Mouse (Mus musculus) left cerebral cortex, adult 18-20 months (tissue): ENCODE results near the gene Fam149a. TPM values are rescaled to one million over a fixed set of nuclear protein-coding genes. Genes with fewer than 3 reads are reported as not detected.
"Not testable (repeated sequence)": the region's sequence is repeated elsewhere in the genome, so short reads cannot be mapped to it uniquely, and the experiment has no call there.

Experiments
- DNase-seq, 2 experiments: peaks; one replicate each; pipeline ENCODE4 v3.0.0; 2021 to 2022; ENCODE audit warnings: low spot score in 2 of 2, mixed read lengths in 1 of 2
- total RNA-seq, 2 experiments: library from RNA; stranded (reverse); gene quantifications; 2 replicates each; pipeline ENCODE4 v1.2.3; 2021

Fam149a gene
- total RNA-seq, 2 experiments from 2014 or later: 25.0 to 25.7 TPM

DNA sequence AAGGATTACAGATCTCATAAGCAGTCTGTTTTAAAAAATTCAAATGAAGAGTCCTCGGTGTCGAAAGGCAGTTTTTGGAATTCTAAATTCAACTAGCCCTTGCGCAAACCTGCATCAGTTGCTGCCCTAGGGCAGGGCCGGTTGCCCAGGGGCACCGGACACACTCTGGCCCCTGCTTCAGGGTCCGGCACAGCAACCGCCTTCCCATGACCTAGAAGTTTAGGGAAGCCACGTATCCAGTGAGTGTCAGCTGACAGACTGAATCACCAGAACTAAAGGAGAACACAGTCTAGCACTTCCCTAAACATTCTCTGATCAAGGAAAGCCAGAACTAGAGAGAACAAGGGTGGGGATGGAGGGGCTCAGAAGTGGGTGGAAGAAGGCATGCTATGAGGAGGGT, 48.6 kb downstream of the Fam149a start:
- DNase-seq: peak in 1 of 2 experiments; percentile 3

DNA sequence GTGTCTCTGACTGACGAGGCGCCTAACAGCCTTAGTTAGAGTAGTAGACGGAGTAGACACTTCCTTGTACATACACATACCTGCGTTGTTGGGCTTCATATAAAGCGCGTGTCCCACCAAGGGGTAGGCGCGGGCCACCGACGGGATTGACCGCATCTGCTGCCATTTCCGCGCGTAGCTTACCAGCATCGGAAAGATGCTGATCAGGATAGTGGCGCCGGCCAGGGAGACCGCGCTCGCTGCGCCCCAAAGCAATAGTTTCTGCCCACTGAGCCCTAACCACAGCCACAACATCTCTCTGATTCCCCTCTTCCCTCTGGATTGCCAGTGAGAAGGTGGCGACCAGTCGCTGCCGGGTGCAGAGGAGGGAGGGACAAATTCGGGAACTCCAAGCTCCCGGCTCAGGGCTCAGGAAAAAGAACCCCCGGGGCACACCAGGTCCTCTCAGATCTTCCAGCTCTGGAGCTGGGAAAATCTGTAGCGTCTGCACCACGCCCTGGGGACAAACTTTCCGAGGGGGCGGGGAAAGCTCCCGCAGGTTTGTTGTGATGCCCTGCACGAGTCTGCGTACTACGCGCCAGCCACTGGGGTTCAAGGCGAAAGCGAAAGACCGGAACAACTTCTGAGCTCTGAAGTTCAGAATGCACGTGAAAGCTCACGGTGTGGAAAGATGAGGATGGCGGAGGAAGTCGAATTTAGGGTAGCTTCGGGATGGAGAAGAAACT, 49.2 kb downstream of the Fam149a start, which contains the start of gene Cyp4v3:
Gene Cyp4v3 (minus strand): TSS at position 532 of the 725 bp plus-strand sequence.
- peak; percentile 40 to 50 for DNase-seq

DNA sequence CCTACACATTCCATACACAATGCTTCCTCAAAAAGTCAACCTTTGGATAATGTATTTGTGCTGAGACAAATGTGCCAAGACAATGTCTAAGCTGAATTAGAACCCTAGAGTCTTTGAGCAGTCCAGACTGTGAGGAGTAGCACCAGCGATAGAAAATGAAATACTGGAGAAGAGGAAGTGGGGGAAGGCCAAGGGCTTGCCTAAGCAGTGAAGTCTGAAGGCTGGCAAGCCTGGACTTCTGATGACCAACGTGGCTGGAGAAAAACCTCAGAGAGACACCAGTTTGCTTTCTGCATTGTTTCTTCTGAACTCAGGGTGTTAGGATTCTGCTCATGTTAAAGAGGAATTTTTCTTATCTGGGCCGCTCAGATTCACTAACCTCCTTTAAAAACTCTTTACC, 51.2 kb downstream of the Fam149a start:
- no peak for DNase-seq

DNA sequence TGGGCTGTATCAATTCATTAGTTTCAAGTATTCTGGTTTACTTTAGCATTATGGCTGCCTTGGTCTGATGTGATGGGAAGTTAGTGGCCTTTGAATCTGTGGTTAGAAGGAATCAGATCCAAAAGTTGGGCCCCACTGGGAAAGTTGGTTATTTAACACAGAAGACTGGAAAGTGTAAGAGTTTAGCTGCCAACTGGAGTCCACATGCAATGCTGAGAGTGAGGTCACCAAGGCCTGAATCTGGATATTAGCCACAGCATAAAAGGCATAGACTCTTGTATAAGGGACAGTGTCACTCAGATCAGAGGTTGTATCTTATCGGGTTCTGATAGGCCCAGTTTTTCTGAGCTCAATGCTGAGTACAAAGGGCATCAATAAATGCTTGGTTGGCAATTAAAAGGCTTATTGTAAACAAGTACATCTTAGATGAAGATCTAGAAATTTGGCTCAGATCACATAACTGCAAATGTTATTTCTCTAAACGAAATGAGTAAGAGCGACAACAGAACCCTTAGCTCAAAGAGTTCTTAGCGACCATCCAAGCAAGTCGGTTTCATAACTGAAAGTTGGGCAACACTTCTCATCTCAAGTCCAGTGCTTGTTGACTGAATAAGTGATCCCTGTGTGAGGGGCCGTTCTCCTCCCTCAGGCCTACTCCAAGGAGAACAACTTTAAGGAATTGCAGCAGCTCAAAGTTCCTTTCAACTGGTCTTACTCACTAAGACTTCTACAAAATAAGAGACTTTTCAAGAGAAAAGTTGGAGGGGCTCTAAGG, 52.7 kb downstream of the Fam149a start:
- no peak for DNase-seq

DNA sequence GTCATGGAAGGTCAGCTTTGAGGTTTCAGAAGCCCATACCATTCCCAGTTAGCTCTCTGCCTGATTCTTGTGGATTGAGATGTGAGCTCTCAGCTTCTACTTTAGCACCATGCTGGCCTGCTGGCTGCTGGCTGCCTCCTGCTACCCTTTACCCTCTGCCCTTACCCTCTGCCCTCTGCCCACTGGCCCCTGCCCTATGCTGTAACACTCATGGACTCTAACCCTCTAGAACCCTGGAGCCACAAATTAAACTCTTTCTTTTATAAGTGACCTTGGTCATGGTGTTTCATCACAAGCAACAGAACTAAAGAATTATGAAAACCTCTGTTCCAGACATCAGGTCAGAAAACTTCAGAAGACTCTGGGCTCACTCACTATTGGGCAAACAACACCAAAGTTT, 55.0 kb downstream of the Fam149a start:
- not testable (repeated sequence) for DNase-seq

DNA sequence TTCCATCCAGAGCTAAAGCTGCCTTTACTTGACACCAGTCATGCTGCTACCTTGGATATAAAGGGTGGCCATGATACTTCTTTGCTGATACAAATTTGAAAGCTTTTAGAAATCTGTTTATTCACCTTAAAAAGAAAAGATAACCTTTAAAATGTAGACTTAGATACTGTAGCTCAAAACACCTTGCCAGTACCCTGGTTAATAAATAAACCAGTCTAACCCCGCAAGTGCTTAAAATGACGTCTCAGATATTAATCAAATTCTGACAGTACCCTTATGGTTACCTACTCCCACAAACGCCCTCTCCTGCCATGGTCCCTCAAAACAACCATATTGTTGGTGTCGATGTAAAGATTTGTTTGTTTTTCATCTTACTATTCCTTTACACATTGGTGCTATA, 57.9 kb downstream of the Fam149a start:
- no peak for DNase-seq

DNA sequence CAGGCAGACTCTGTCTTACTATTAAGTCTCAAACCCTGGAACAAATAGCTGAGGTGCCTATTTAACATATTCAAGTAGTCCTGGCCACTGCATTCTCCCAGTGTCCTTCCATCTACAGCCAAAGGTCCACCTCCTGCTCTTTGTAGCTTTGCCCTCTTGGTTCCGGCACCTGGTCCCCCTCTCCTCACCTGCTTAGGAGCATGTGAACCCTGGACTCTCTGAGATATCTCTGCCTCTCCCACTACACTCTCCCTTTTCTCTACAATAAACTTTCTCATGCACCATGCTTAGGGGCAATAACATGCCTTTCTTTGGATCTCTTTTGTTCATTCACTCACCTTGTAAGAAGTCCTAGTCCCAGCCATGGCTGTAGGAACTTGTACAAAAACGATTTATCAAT, 60.7 kb downstream of the Fam149a start:
- no peak for DNase-seq

DNA sequence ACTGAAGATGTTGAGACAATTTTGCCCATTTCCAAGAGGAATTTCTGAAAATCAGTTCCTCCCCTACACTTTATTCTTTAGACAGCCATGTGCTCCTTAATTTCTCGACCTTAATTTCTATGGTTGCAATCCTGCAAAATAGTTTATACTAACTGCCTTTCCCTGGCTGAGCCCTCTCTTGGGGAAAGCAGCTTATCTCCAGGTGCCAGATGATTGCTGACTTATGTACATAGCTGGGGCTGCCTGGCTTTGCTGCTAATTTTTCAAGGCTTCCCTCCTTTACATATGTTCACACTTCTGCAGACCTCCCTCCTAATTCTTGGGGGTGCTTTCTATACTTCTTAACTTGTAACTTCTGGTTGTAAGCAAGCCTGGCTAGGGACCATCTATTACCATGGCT, 61.2 kb downstream of the Fam149a start:
- DNase-seq: no peak

DNA sequence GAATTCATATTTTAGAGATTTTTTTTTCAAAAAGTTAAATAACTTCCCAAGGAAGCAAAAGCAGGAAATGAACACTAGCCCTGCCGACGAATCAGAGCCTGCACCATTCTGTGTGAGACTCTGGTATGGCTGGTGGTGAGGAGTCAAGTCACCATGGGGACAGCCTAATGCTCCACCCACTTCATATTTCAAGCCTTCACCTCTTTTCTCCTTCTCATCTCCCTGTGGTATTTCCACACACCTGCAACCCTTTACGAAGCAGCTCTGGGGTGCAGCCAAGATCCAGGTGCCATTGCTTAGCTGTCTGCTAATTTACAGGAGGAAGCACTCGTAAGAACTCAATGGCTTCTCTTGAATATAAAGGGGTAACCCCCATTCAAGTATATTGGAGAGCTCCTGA, 71.1 kb downstream of the Fam149a start:
- DNase-seq: no peak

DNA sequence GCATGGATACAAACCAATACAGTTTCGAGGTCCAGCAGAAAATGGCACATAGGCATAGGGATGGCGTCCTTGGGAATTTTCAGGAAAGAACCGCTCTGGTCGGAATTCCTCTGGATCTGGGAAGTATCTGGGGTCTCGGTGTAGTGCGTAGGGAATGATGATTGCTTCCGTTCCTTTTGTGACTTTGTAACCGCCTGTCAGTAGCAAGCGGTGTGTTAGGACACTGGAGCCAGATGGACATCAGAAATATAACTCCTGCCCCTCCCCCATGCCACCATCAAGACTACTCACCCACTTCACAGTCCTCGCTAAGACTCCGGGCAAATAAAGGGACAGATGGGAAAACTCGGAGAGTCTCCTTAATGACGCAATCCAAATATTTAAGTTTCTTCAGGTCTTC, 73.7 kb downstream of the Fam149a start, which contains the start of gene Gm45753:
Gene Gm45753 (minus strand): TSS at position 101 of the 400 bp plus-strand sequence.
- no peak for DNase-seq

DNA sequence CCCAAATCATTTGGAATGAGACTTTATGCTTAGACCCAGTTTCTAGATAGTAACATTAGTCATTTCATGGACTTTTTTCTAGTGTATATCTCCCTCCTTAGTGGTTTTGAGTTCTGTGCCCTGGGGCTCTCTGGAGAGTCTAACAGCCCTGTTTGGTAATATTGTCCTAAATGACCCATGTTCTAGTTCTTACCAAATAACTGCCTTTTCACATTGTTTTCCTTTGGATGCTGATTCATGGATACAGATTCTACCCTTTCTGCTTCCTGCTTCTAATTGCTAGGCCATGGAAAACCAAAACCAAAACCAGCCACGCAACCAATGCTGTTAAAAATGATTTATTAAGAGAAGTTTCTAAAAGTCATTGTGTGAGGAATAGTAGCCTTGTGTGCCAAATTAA, 76.6 kb downstream of the Fam149a start:
- no peak for DNase-seq

DNA sequence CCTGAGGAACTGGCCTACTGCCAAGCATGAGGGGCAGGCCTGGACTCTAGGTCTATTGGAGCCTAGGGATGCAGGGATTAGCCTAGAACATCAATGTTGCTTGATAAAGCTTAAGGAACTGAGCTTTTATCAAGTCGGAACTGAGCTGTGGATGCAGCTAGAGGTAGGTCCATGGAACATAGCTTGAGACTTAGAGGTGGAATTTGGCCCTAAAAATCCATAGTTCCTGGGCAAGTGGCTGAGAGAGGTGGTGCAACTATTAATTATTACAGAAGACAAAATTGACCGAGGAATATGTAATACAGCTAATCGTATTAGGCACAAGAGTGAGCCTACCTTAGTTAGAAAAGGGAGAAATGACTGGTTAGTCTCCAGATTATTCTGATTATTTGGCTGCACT, 77.7 kb downstream of the Fam149a start:
- no peak for DNase-seq

DNA sequence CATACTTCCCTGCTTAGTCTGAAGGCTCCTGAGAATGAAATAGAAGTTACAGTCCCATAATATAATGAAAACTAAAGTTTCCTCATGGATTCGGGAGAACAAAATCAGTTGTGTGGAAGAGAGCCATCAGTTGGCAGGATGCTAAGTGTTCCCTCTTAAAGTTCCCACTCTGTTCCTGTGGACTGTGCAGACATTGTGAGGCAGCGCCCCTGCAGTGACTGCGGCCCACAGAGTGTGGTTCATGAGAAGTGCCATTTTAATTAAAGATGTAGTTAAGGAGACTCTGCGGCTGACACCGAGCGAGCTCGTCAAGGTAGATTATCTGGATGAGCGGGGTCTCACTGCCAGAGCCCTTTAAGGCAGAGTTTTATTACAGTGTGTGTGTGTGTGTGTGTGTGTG, 79.7 kb downstream of the Fam149a start:
- DNase-seq: no peak

DNA sequence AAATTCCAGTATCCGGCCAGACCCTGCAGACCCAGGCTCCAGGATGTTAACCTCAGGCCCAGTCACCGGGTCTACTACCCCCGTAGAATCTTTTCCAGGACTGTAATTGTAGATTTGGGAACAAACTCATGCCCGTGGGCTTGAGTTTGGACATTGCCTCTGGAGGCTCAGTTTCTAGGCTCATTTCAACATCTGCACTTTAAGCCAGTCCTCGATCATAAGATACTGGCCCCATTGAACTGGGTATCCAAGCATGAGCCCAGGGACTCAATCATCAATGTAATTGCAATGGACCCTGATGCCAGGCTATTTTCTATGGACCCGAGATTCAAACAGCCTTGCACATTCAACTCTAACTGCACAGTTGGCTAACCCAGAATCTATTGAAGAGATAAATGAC, 86.8 kb downstream of the Fam149a start:
- no peak for DNase-seq

DNA sequence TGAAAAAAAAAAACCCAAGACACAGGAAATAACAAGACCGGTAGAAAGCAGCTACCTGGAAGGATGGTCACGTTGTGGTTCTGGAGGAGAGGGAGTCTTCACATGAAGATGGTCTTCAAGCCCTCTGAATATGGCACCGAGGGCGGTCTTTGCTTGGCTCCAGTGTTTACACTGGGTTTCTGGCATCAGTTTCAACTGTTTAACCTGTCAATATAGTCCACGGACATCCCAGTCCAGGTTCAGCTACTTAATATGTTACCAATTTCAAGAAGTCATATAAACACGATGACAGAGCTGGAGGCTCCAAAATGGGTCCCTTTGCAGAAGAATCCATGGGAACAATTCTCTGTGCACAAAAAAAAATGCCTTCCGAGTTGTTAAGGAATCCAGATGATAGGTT, 87.4 kb downstream of the Fam149a start, which contains the start of gene Klkb1:
Gene Klkb1 (minus strand): TSS at position 173 of the 400 bp plus-strand sequence.
- DNase-seq: no peak

DNA sequence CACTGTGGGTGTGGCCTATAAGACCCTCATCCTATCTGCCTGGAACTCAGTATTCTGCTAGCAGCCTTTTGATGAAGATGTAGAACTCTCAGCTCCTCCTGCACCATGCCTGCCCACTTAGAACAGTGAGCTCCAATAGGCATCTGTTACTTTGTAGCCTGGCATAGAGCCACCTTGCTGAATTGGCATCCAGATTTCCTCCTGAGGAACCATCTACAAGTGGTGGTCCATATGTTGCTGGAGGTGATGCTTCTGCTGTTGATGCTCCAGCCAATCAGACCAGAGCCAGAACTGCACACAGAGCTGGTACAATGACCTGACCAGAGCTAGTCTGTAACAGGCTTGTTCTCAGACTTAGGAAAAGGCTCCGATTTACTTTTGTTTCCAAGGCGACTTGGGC, 90.3 kb downstream of the Fam149a start:
- peak in 1 of 2 experiments; percentile 1 for DNase-seq

Other genes starting within 250 kb of the Fam149a start
- not detected for gene F11, start 120.3 kb downstream of the Fam149a start, total RNA-seq
- not detected for gene Klkb1, start 87.4 kb downstream of the Fam149a start, total RNA-seq
- not detected for gene Gm45753, start 73.8 kb downstream of the Fam149a start, total RNA-seq
- 1 to 10 TPM; 5.9 to 6.4 TPM for gene Cyp4v3, start 49.1 kb downstream of the Fam149a start, total RNA-seq
- gene Tlr3, start 28.8 kb upstream of the Fam149a start, total RNA-seq: 10 to 100 TPM in 1 of 2 experiments, 1 to 10 TPM in 1; 9.2 to 10.5 TPM
- gene Sorbs2, start 125.5 kb upstream of the Fam149a start, total RNA-seq: 100 to 1,000 TPM; 284 to 324 TPM